Mouse (Mus musculus) limb, embryonic 13.5 days (tissue): ENCODE measurements at regions not wholly inside any gene's neighbourhood (a gene's known extent, or its start where the extent isn't known, plus 50 kb on each side); places are given as distances from the start of the nearest gene placed in this dataset.

ENCODE experiments used
- ATAC-seq: fragments of 200-750 bp; cut with Nextera tagmentation; 2 replicates; pipeline ENCODE4 v1.8.0; 2017; ENCODE audit warnings: low read depth, moderate number of reproducible peaks, moderate TSS enrichment; ENCODE audit not compliant: low FRiP score
- H3K27ac ChIP-seq: fragments of 300-500 bp; sonication (generic); 2 replicates; pipeline ENCODE4 v1.5.1; 2015; ENCODE audit warnings: inconsistent platforms, mild to moderate bottlenecking, moderate library complexity
- H3K27me3 ChIP-seq: fragments of 300-500 bp; sonication (generic); 2 replicates; pipeline ENCODE4 v1.6.1; 2015; ENCODE audit warnings: mild to moderate bottlenecking, inconsistent platforms
- H3K36me3 ChIP-seq: fragments of 300-500 bp; sonication (generic); 2 replicates; pipeline ENCODE4 v1.6.1; 2015; ENCODE audit warnings: inconsistent platforms, mild to moderate bottlenecking, moderate library complexity
- H3K4me1 ChIP-seq: fragments of 300-500 bp; sonication (generic); 2 replicates; pipeline ENCODE4 v1.6.1; 2015; ENCODE audit warnings: inconsistent platforms
- H3K4me2 ChIP-seq: fragments of 300-500 bp; sonication (generic); replicated peaks from 2 replicates; pipeline ENCODE4 v1.6.1; 2015; ENCODE audit warnings: inconsistent platforms, mild to moderate bottlenecking, moderate library complexity
- H3K4me3 ChIP-seq: fragments of 300-500 bp; sonication (generic); 2 replicates; pipeline ENCODE4 v1.5.1; 2015; ENCODE audit warnings: moderate library complexity, mild to moderate bottlenecking, inconsistent platforms
- H3K9ac ChIP-seq: fragments of 300-500 bp; sonication (generic); 2 replicates; pipeline ENCODE4 v1.6.1; 2015; ENCODE audit warnings: mild to moderate bottlenecking, inconsistent platforms
- H3K9me3 ChIP-seq: fragments of 300-500 bp; sonication (generic); 2 replicates; pipeline ENCODE4 v1.6.1; 2016; ENCODE audit warnings: inconsistent platforms
- WGBS: fragments of 180-500 bp; shearing (Covaris S2); methylation state at CpG from one replicate; pipeline ENCODE4 v1.1.7; 2015; 5-methylcytosine and 5-hydroxymethylcytosine counted together

DNA sequence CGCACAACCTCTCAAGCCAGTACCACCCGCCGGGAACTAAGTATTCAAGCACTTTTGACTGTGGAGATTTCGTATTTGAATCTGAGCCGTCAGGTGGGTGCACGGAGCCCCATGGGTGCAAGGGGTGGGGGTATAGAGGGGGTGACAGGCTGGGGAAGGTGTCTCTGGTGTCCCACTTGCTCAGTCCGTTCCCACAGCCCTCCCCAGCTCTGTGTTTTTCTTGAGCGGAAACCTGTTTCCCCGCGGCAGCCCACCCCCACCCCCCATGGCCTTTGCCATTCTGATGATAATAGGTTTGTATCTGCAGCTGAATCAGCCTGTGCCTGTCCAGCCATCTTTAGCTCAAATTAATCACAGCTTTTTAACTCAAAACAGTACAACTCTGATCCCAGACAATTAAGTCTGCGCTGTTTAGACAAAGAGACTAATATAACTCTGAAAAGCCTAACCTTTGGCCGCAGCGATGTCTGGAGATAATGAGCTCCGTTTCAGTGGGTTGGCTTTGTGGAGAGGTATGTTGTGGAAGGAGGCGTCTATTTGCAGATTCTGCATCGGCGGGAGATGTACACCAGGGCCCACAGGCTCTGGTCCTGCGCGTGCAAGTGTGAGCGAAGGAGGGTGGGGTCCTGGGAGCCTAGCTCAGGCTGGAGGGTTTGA is 437.0 kb downstream of the Vrk1 start:
- no peak overlapping the region for H3K27ac ChIP-seq
- H3K4me3 ChIP-seq = no peak overlapping the region
- H3K4me2 ChIP-seq = no peak overlapping the region
- H3K36me3 ChIP-seq = no peaks in the 10 kb centered on the region
- no peak overlapping the region for H3K9ac ChIP-seq
- ATAC-seq = no peak
- H3K9me3 ChIP-seq = no peaks in the 10 kb centered on the region
- WGBS = 70% methylated on average over 20 of the region's 20 CpGs
- H3K27me3 ChIP-seq = 0 out of 2 replicates have a peak, but pooled peaks cover 5% of the 10 kb centered on the region
- H3K4me1 ChIP-seq = no peaks in the 10 kb centered on the region

DNA sequence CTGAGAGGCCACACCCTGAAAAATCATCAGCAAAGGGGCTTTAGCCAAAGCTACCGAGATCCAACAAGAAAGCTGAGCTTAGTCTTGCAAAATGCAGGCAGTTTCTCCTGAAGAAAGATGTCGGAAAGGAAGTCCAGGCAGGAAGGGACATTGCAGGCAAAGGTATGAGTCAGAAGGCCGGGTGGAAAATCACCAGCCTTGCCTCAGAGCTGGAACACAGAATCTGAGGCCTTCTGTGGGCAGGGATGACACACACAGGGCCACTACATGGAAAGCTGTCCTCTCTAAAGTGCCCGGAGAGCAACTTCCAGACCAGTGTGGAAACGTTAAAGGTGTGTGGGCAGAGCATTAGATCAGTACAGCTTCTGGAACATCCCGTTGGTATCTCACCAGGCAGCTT is 438.5 kb downstream of the Vrk1 start:
- 90% methylated on average over 6 of the region's 6 CpGs for whole genome bisulfite sequencing
- H3K27ac ChIP-seq = no peak overlapping the region
- H3K9me3 ChIP-seq = no peaks in the 10 kb centered on the region
- H3K27me3 ChIP-seq = 0 out of 2 replicates have a peak, but pooled peaks cover 5% of the 10 kb centered on the region
- H3K4me2 ChIP-seq = no peak overlapping the region
- no peak for ATAC-seq
- no peaks in the 10 kb centered on the region for H3K36me3 ChIP-seq
- H3K4me1 ChIP-seq = no peaks in the 10 kb centered on the region
- H3K4me3 ChIP-seq = no peak overlapping the region
- no peak overlapping the region for H3K9ac ChIP-seq

GRCm38 (mm10) chr12:106453491-106453890 is 443.5 kb downstream of the Vrk1 start:
- ATAC-seq = no peak

GRCm38 (mm10) chr12:106458215-106458614 is 448.2 kb downstream of the Vrk1 start:
- no peak overlapping the region for H3K27ac ChIP-seq
- no peak overlapping the region for H3K4me3 ChIP-seq
- ATAC-seq = no peak
- H3K36me3 ChIP-seq = no peaks in the 10 kb centered on the region
- WGBS = 62% methylated on average over 6 of the region's 6 CpGs
- peaks cover 3% of the 10 kb centered on the region; the same call in 1 of the 2 replicates for H3K4me1 ChIP-seq
- no peak overlapping the region for H3K4me2 ChIP-seq
- H3K27me3 ChIP-seq = peaks cover 13% of the 10 kb centered on the region; the same call in 1 of the 2 replicates
- H3K9me3 ChIP-seq = no peaks in the 10 kb centered on the region
- H3K9ac ChIP-seq = no peak overlapping the region

More at GRCm38 (mm10) chr12:106453491-106453890, 443.5 kb downstream of the Vrk1 start:
- Histone ChIP-seq H3K9me3 (no peaks in the 10 kb centered on the region), H3K9ac (no peak overlapping the region), H3K27ac (no peak overlapping the region), H3K36me3 (no peaks in the 10 kb centered on the region), H3K27me3 (0 out of 2 replicates have a peak, but pooled peaks cover 6% of the 10 kb centered on the region), H3K4me1 (peaks cover 3% of the 10 kb centered on the region; the same call in 1 of the 2 replicates), H3K4me2 (no peak overlapping the region), H3K4me3 (no peak overlapping the region)
- 81% methylated on average over 13 of the region's 13 CpGs for WGBS

GRCm38 (mm10) chr12:106460650-106461049 is 450.6 kb downstream of the Vrk1 start:
- no peaks in the 10 kb centered on the region for H3K36me3 ChIP-seq
- no peak overlapping the region for H3K4me3 ChIP-seq
- H3K9me3 ChIP-seq = no peaks in the 10 kb centered on the region
- H3K9ac ChIP-seq = no peak overlapping the region
- no peak overlapping the region for H3K4me2 ChIP-seq
- 86% methylated on average over 7 of the region's 7 CpGs for WGBS
- ATAC-seq = no peak
- peaks cover 3% of the 10 kb centered on the region; the same call in 1 of the 2 replicates for H3K4me1 ChIP-seq
- H3K27me3 ChIP-seq = peaks cover 25% of the 10 kb centered on the region; the same call in 1 of the 2 replicates
- H3K27ac ChIP-seq = no peak overlapping the region

DNA sequence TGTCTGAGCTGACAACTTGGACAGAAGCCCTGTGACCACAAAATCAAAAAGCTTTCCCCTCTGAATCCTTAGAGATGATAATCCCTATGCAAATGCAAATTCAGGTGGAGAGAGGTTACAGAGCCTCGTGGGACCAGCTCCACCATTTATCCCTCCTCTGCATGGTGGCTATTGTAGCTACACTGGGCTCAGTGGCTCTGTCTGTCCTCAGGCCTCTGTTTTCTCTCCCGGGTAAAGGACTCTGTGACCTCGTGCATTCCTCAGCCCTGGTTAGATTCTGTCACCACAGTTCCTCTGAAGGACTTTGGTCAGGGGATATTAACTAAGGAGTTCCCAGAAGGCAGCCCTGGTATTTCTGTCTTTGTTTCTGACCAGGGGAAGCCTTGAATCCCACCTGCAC is 452.3 kb downstream of the Vrk1 start:
- no peak overlapping the region for H3K27ac ChIP-seq
- H3K9ac ChIP-seq = no peak overlapping the region
- no peaks in the 10 kb centered on the region for H3K36me3 ChIP-seq
- 43% methylated on average over 3 of the region's 3 CpGs for WGBS
- peaks cover 3% of the 10 kb centered on the region; the same call in 1 of the 2 replicates for H3K4me1 ChIP-seq
- no peak for ATAC-seq
- H3K27me3 ChIP-seq = peaks cover 22% of the 10 kb centered on the region; the same call in 1 of the 2 replicates
- H3K4me2 ChIP-seq = no peak overlapping the region
- H3K9me3 ChIP-seq = no peaks in the 10 kb centered on the region
- no peak overlapping the region for H3K4me3 ChIP-seq

- Histone ChIP-seq H3K4me1 (no peaks in the 10 kb centered on the region), H3K27ac (no peak overlapping the region), H3K36me3 (no peaks in the 10 kb centered on the region), H3K9ac (no peak overlapping the region), H3K4me2 (no peak overlapping the region), H3K27me3 (peaks cover 22% of the 10 kb centered on the region; the same call in 1 of the 2 replicates), H3K4me3 (no peak overlapping the region), H3K9me3 (no peaks in the 10 kb centered on the region)
- no peak for ATAC-seq
- 28% methylated on average over 11 of the region's 11 CpGs for WGBS
These were observed 454.7 kb downstream of the Vrk1 start for GRCm38 (mm10) chr12:106464701-106465100.

DNA sequence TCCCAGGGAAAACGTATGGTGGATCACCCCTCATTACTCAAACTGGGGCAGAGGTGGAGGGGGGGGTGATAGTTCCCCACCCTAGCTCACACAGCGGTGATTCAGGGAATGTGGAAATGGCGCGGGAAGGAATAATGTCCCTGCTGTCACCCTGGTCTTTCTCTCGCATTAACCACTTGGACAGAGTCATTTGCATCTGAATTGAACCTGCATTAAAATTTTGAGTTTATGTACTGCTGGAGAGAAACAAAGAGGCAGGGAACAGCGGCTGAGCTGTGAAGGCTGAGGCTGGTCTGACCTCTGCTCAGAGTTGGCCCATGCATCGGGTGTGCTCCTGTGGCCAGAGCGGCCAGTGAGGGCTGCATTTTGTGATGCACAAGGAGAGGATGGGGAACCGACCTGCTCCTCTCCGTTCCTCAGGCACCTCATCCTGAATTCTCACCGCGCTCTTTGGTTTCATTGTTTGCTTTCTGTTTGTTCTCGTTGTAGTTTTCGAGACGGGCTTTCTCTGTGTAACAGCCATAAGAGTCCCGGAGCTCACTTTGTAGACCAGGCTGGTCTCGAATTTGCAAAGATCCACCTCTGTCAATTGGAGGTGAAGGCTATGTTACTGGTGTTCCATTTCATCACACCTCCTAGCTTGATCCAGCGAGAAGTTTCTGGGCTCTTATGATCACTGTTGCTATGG is 458.3 kb downstream of the Vrk1 start:
- no peaks in the 10 kb centered on the region for H3K4me1 ChIP-seq
- H3K9me3 ChIP-seq = no peaks in the 10 kb centered on the region
- H3K27me3 ChIP-seq = peaks cover 22% of the 10 kb centered on the region; the same call in 1 of the 2 replicates
- no peak overlapping the region for H3K4me3 ChIP-seq
- no peaks in the 10 kb centered on the region for H3K36me3 ChIP-seq
- H3K27ac ChIP-seq = no peak overlapping the region
- WGBS = 65% methylated on average over 18 of the region's 18 CpGs
- no peak for ATAC-seq
- H3K4me2 ChIP-seq = no peak overlapping the region
- H3K9ac ChIP-seq = no peak overlapping the region

GRCm38 (mm10) chr12:106474501-106475165 is 464.6 kb downstream of the Vrk1 start:
- H3K4me2 ChIP-seq = peak overlapping the region; percentile 44
- no peak overlapping the region for H3K4me3 ChIP-seq
- H3K9me3 ChIP-seq = no peaks in the 10 kb centered on the region
- H3K4me1 ChIP-seq = peaks cover 17% of the 10 kb centered on the region
- no peak for ATAC-seq
- no peaks in the 10 kb centered on the region for H3K36me3 ChIP-seq
- H3K27ac ChIP-seq = no peak overlapping the region
- H3K9ac ChIP-seq = no peak overlapping the region
- peaks cover 57% of the 10 kb centered on the region for H3K27me3 ChIP-seq
- 14% methylated on average over 24 of the region's 24 CpGs for WGBS

DNA sequence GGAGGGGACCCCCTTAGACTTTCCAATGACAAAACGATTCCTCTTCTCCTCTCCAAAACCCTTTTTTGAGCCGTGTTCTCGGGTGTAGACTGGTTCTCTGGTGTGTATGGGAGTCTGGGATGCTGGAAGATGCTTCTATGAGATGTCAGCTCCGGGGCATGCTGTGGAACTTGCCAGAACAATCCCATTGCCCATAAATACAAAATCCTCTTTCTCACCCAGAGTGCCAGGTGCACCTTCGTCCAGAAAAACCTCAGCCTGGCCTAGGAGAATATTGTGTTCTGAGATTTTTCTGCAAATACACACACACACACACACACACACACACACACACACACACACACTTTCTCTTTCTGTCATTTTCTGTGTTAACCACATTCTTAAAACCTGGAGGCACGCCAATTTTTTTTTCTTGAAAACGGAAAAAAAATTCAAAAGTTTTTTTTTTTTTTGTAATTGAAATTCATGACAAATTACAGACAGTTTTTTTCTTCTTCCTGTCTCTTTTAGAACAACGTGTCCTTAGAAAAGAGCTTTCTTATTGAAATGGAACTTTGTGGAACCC is 465.5 kb downstream of the Vrk1 start:
- Histone ChIP-seq H3K36me3 (no peaks in the 10 kb centered on the region), H3K27ac (no peak overlapping the region), H3K9me3 (no peaks in the 10 kb centered on the region), H3K4me3 (no peak overlapping the region), H3K9ac (no peak overlapping the region), H3K27me3 (peaks cover 67% of the 10 kb centered on the region), H3K4me2 (no peak overlapping the region), H3K4me1 (peaks cover 20% of the 10 kb centered on the region)
- no peak for ATAC-seq
- 67% methylated on average over 8 of the region's 8 CpGs for WGBS

DNA sequence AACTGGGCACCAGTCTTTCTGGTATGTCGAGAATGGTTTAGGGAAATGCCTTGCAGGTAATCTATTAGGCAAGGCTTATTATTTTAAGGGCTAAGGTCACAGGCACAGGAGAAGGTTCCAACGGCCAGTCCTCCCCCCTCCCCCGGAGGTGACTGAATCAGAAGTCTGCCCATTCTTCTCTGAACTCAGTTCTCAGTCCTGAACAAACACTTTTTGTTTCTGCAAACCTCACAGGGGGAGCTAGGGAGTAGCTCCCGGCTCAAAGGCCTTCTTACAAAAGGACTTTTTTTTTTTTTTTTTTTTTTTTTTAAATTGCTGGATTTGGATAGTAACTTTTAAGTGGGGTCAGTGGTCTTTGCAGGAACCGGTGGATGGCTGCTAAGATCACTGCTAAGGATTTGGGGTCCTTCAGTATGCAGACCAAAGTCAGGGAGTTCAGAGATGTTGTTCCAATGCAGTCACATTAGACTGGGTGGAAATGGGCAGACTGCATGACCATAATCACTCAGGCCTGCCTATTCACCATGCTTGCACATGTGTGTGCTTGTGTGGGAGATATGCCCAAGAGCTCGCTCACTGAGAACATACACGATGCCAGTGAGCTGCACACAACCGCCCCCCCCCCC is 467.1 kb downstream of the Vrk1 start:
- no peak for ATAC-seq
- WGBS = 29% methylated on average over 8 of the region's 8 CpGs

More for the DNA sequence above, 467.1 kb downstream of the Vrk1 start:
- peaks cover 83% of the 10 kb centered on the region for H3K27me3 ChIP-seq
- H3K4me2 ChIP-seq = no peak overlapping the region
- peaks cover 20% of the 10 kb centered on the region for H3K4me1 ChIP-seq
- H3K36me3 ChIP-seq = no peaks in the 10 kb centered on the region
- no peak overlapping the region for H3K9ac ChIP-seq
- no peak overlapping the region for H3K4me3 ChIP-seq
- no peaks in the 10 kb centered on the region for H3K9me3 ChIP-seq
- no peak overlapping the region for H3K27ac ChIP-seq
